Mouse (Mus musculus) heart, postnatal 0 days (tissue): ENCODE measurements around the gene Negr1. TPM values are rescaled to one million over a fixed set of nuclear protein-coding genes. Genes with fewer than 3 reads are reported as not detected.

Experiments used
- ATAC-seq: fragments of 200-750 bp; cut with Nextera tagmentation; 2 replicates; pipeline ENCODE4 v1.8.0; 2017; ENCODE audit warnings: low read depth, moderate number of reproducible peaks, moderate library complexity; ENCODE audit not compliant: insufficient read depth
- DNase-seq: peaks from one replicate; pipeline ENCODE4 v3.0.0-alpha.2; 2016; ENCODE audit warnings: low spot score
- H3K27ac ChIP-seq: fragments of 300-500 bp; sonication (generic); 2 replicates; pipeline ENCODE4 v1.5.1; 2014; ENCODE audit warnings: low read depth, mild to moderate bottlenecking
- H3K27me3 ChIP-seq: fragments of 300-500 bp; sonication (generic); 2 replicates; pipeline ENCODE4 v1.6.1; 2014; ENCODE audit warnings: low read length, mixed read lengths; ENCODE audit not compliant: control insufficient read depth, insufficient read depth
- H3K36me3 ChIP-seq: fragments of 300-500 bp; sonication (generic); replicated peaks from 2 replicates; pipeline ENCODE4 v1.6.1; 2014; ENCODE audit warnings: low read length, mixed read lengths; ENCODE audit not compliant: control insufficient read depth, insufficient read depth
- H3K4me1 ChIP-seq: fragments of 300-500 bp; sonication (generic); 2 replicates; pipeline ENCODE4 v1.6.1; 2014; ENCODE audit warnings: antibody characterized with exemption; ENCODE audit not compliant: control insufficient read depth, insufficient read depth
- H3K4me2 ChIP-seq: fragments of 300-500 bp; sonication (generic); 2 replicates; pipeline ENCODE4 v1.6.1; 2014; ENCODE audit warnings: low read depth, mild to moderate bottlenecking, low read length, moderate library complexity
- H3K4me3 ChIP-seq: fragments of 300-500 bp; sonication (generic); 2 replicates; pipeline ENCODE4 v1.5.1; 2014; ENCODE audit warnings: low read depth, low read length
- H3K9ac ChIP-seq: fragments of 300-500 bp; sonication (generic); replicated peaks from 2 replicates; pipeline ENCODE4 v1.6.1; 2014; ENCODE audit warnings: low read depth, low read length, mixed read lengths
- H3K9me3 ChIP-seq: fragments of 300-500 bp; sonication (generic); replicated peaks from 2 replicates; pipeline ENCODE4 v1.6.1; 2016; ENCODE audit warnings: low read length; ENCODE audit not compliant: control insufficient read depth
- CTCF ChIP-seq: IDR thresholded peaks from 2 replicates; pipeline ENCODE4 v1.5.1; 2016; ENCODE audit warnings: antibody characterized with exemption, control low read depth, low read depth
- EP300 ChIP-seq: IDR thresholded peaks from 2 replicates; pipeline ENCODE4 v1.6.1; 2016; ENCODE audit warnings: antibody characterized with exemption, low read depth
- WGBS: fragments of 180-500 bp; shearing (Covaris S2); extraction: QIAGEN DNeasy Blood & Tissue Kit; methylation state at CpG from one replicate; pipeline ENCODE4 v1.1.7; 2014; 5-methylcytosine and 5-hydroxymethylcytosine counted together
- polyA plus RNA-seq: library from polyadenylated mRNA; unstranded; fragments of >200 nt; fragmentation: Nextera tagmentation; extraction: Ambion mirVana; gene quantifications from 2 replicates; pipeline ENCODE4 v1.2.1, GENCODE M21; 2015
- total RNA-seq: library from RNA; depleted of rRNA; stranded (reverse); fragments of >200 nt; gene quantifications from 2 replicates; pipeline ENCODE4 v1.2.3, GENCODE M21; 2014; ENCODE audit warnings: low replicate concordance

Gene Negr1
- total and polyA plus RNA-seq, 2 experiments from 2014 or later, result 0.55 to 2.0 TPM

DNA sequence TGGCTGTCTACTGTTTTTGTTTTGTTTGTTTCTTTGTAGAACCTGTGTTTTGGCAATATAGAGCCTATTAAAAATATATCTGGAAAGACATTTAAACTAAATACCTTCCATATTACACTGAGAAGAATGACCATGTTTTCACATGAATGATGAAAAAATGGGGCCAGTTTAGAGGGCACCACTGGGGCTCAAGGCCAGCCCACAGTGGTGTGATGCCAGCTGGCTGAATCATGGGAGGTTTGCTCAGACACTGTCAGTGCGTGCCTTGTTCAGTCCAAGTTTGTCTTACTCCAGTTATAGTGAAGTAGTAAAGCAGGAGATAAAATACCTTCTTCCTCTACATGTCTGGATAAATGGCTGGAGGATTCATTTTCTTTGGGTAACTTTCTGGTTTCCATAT, 181.7 kb downstream of the Negr1 start:
- ATAC-seq (no peak), DNase-seq (no peak)
- Histone ChIP-seq H3K27ac (no peak overlapping the region), H3K9me3 (no peaks in the 10 kb centered on the region), H3K4me2 (no peak overlapping the region), H3K4me1 (no peaks in the 10 kb centered on the region), H3K36me3 (no peaks in the 10 kb centered on the region), H3K4me3 (no peak overlapping the region), H3K9ac (no peak overlapping the region), H3K27me3 (no peaks in the 10 kb centered on the region)
- 63% methylated on average over 1 of the region's 1 CpGs for WGBS
- TF ChIP-seq CTCF, result no peak
- no peak for TF ChIP-seq EP300

DNA sequence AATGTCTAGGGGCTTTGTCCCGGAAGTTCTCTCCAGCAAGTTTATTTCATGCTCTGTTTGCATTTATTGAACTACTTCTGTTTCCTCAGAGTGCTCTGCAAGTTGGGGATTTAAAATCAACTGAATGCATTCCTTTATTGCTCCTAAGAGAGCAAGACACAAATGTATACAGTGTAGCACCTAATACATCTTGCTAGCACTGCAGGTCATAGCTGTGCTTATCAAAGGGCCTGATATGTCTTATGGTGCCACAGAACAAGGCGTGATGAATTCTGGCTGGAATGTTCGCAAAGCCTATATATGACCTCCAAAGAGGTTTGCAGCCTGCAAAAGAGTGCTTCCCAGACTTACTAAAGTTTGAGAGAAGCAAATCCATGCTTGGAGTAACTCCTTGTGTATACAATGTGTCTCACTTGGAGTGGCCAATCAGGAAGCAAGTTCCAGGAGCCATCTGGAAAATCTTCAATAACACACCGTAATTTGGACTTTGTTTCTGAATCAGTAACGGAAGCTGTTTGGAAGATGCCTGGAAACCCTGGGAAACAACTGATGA, 183.7 kb downstream of the Negr1 start:
- Histone ChIP-seq H3K27ac (no peak overlapping the region), H3K4me2 (no peak overlapping the region), H3K4me1 (no peaks in the 10 kb centered on the region), H3K36me3 (no peaks in the 10 kb centered on the region), H3K4me3 (no peak overlapping the region), H3K9ac (no peak overlapping the region), H3K27me3 (no peaks in the 10 kb centered on the region), H3K9me3 (no peaks in the 10 kb centered on the region)
- TF ChIP-seq CTCF, result no peak
- TF ChIP-seq EP300, result no peak
- DNase-seq (no peak), ATAC-seq (no peak)
- 65% methylated on average over 5 of the region's 5 CpGs for WGBS

DNA sequence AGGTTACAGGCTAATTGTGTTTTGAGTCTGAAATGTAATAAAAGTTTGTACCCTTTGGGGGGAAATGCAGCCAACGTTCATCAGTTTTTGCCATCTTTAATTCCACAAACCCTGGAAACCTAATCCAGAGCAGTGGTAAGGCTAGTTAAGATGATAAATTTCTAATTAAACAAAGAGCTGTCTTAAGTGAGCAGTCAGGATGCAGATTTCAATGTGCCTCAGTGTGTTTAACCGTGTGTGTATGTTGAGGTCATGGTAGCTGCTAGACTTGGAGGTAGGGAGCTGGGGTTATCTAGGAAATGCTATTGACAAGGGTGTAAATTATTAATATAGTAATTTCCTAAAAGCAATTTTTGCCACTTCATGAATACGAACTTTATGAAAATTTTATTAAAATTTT, 185.9 kb downstream of the Negr1 start:
- Histone ChIP-seq H3K36me3 (no peaks in the 10 kb centered on the region), H3K9me3 (no peaks in the 10 kb centered on the region), H3K4me1 (no peaks in the 10 kb centered on the region), H3K4me3 (no peak overlapping the region), H3K9ac (no peak overlapping the region), H3K4me2 (no peak overlapping the region), H3K27me3 (no peaks in the 10 kb centered on the region), H3K27ac (no peak overlapping the region)
- no peak for ATAC-seq
- DNase-seq, result no peak
- TF ChIP-seq CTCF (no peak), EP300 (no peak)
- WGBS, result 79% methylated on average over 3 of the region's 3 CpGs

DNA sequence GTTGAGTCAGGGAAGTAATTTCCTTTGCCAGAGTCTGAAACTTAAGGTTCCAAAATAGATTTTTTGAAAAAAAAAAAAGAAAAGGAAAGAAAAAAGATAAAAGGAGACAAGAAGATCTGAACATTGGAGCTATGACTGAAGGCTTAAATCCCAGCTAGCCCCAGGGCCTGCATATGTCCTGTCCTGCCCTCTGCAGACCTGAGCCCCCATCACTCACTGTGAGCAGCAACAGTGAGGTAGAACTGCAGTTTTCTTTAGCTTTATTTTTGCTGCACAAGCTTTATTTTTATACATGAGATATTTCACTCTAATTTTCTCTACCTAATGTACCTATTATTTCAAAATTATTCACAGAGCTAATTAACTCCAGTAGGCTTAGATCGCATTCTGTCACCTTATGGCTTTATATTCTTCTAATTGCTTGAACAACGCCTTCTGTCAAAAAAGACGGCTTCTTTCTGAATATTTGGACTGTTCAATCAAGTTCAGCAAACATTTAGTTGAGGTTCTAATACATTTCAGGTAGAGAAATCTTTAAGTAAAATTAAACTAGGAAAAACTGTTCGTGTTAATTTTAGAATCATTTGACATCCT, 192.3 kb downstream of the Negr1 start:
- no peak for TF ChIP-seq EP300
- no peak for TF ChIP-seq CTCF
- no peaks in the 10 kb centered on the region for H3K36me3 ChIP-seq
- no peak overlapping the region for H3K27ac ChIP-seq
- H3K9me3 ChIP-seq, result no peaks in the 10 kb centered on the region
- DNase-seq (no peak), ATAC-seq (no peak)
- WGBS, result 80% methylated on average over 4 of the region's 4 CpGs
- H3K9ac ChIP-seq, result no peak overlapping the region
- no peak overlapping the region for H3K4me3 ChIP-seq
- H3K27me3 ChIP-seq, result no peaks in the 10 kb centered on the region
- no peaks in the 10 kb centered on the region for H3K4me1 ChIP-seq
- H3K4me2 ChIP-seq, result no peak overlapping the region

DNA sequence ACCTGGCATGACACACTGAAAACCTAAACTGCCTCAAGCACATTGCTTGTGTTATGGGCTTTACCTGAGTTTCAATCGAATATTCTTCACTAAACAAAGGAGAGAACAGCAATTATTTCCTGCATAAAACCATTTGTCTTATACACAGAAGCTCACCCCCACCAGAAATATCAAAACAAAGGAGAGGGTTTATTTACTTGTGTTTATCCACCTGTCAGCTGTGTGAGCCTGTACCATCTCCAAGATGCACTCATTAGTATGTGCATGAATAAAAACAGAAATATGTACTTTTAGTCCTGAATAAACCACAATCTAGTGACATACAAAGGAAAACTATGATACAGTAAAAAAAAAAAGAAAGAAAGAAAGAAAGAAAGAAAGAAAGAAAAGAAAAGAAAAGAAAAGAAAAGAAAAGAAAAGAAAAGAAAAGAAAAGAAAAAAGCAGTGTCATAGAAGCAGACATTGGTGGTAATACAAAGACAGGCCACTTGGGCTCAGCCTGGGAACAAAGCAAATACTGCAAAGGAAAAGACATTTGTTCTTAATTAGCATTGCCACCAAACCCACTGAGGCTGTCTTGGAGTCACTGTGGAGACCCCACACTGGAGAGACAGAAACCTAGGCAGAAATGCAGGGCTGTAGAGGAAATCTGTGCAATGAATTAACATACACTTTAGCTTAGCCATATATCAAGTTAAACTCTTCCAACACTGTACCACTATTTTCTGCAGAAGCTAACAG, 193.4 kb downstream of the Negr1 start:
- Histone ChIP-seq H3K4me1 (no peaks in the 10 kb centered on the region), H3K27me3 (no peaks in the 10 kb centered on the region), H3K9ac (no peak overlapping the region), H3K27ac (no peak overlapping the region), H3K4me3 (no peak overlapping the region), H3K9me3 (no peaks in the 10 kb centered on the region), H3K36me3 (no peaks in the 10 kb centered on the region), H3K4me2 (no peak overlapping the region)
- DNase-seq, result no peak
- no peak for ATAC-seq
- WGBS, result 67% methylated on average over 1 of the region's 1 CpGs
- TF ChIP-seq EP300 (no peak), CTCF (no peak)
